Mouse (Mus musculus) forebrain, postnatal 0 days (tissue): ENCODE data around the gene Cldn14. TPM values are rescaled to one million over a fixed set of nuclear protein-coding genes. Genes with fewer than 3 reads are reported as not detected.

Experiments used
- ATAC-seq: fragments of 200-750 bp; cut with Nextera tagmentation; 2 replicates; pipeline ENCODE4 v1.8.0; 2017; ENCODE audit warnings: mild to moderate bottlenecking, moderate library complexity
- DNase-seq: peaks from one replicate; pipeline ENCODE4 v3.0.0-alpha.2; 2015
- H3K27ac ChIP-seq: fragments of 300-500 bp; sonication (generic); 2 replicates; pipeline ENCODE4 v1.5.1; 2014; ENCODE audit warnings: low read depth, mild to moderate bottlenecking, antibody characterized with exemption, low read length, moderate library complexity, mixed read lengths
- H3K27me3 ChIP-seq: fragments of 300-500 bp; sonication (generic); 2 replicates; pipeline ENCODE4 v1.6.1; 2014; ENCODE audit warnings: mild to moderate bottlenecking, low read length, mixed read lengths; ENCODE audit not compliant: insufficient read depth
- H3K36me3 ChIP-seq: fragments of 300-500 bp; sonication (generic); 2 replicates; pipeline ENCODE4 v1.6.1; 2014; ENCODE audit warnings: mild to moderate bottlenecking, moderate library complexity; ENCODE audit not compliant: insufficient read depth
- H3K4me1 ChIP-seq: fragments of 300-500 bp; sonication (generic); 2 replicates; pipeline ENCODE4 v1.6.1; 2014; ENCODE audit warnings: antibody characterized with exemption; ENCODE audit not compliant: insufficient read depth
- H3K4me2 ChIP-seq: fragments of 300-500 bp; sonication (generic); 2 replicates; pipeline ENCODE4 v1.6.1; 2014; ENCODE audit warnings: low read depth, mild to moderate bottlenecking, moderate library complexity
- H3K4me3 ChIP-seq: fragments of 300-500 bp; sonication (generic); 2 replicates; pipeline ENCODE4 v1.5.1; 2014; ENCODE audit warnings: low read depth, low read length, mixed read lengths
- H3K9ac ChIP-seq: fragments of 300-500 bp; sonication (generic); 2 replicates; pipeline ENCODE4 v1.6.1; 2014; ENCODE audit warnings: mild to moderate bottlenecking
- H3K9me3 ChIP-seq: fragments of 300-500 bp; sonication (generic); 2 replicates; pipeline ENCODE4 v1.6.1; 2016; ENCODE audit warnings: low read length
- CTCF ChIP-seq: sonication (generic); IDR thresholded peaks from 2 replicates; pipeline ENCODE4 v1.5.1; 2016; ENCODE audit warnings: antibody characterized with exemption, control low read depth, low read depth
- WGBS: fragments of 180-500 bp; shearing (Covaris S2); extraction: QIAGEN DNeasy Blood & Tissue Kit; methylation state at CpG from one replicate; pipeline ENCODE4 v1.1.7; 2014; 5-methylcytosine and 5-hydroxymethylcytosine counted together
- polyA plus RNA-seq: library from polyadenylated mRNA; unstranded; fragments of >200 nt; fragmentation: Nextera tagmentation; extraction: Ambion mirVana; gene quantifications from 2 replicates; pipeline ENCODE4 v1.2.1, GENCODE M21; 2015
- total RNA-seq: library from RNA; depleted of rRNA; stranded (reverse); fragments of >200 nt; gene quantifications from 2 replicates; pipeline ENCODE4 v1.2.3, GENCODE M21; 2014

Cldn14 gene
- total and polyA plus RNA-seq, 2 experiments from 2014 or later: not detected

GRCm38 (mm10) chr16:93906156-93907014 is 102.3 kb downstream of the Cldn14 start:
- H3K27ac ChIP-seq: peak overlapping the region; percentile 78
- no peak overlapping the region for H3K4me3 ChIP-seq
- peaks cover 6% of the 10 kb centered on the region; the same call in 1 of the 2 replicates for H3K4me1 ChIP-seq
- no peak overlapping the region for H3K9ac ChIP-seq
- H3K9me3 ChIP-seq: no peaks in the 10 kb centered on the region
- no peaks in the 10 kb centered on the region for H3K36me3 ChIP-seq
- no peaks in the 10 kb centered on the region for H3K27me3 ChIP-seq
- DNase-seq: peak; percentile 85
- TF ChIP-seq CTCF: peak; percentile 93
- no peak overlapping the region for H3K4me2 ChIP-seq
- ATAC-seq: peak; percentile 82
- WGBS: 59% methylated on average over 11 of the region's 11 CpGs

- Histone ChIP-seq H3K9ac (no peak overlapping the region), H3K9me3 (no peaks in the 10 kb centered on the region), H3K36me3 (peaks cover 4% of the 10 kb centered on the region; the same call in 1 of the 2 replicates), H3K27me3 (no peaks in the 10 kb centered on the region), H3K4me1 (peaks cover 6% of the 10 kb centered on the region; the same call in 1 of the 2 replicates), H3K4me2 (no peak overlapping the region), H3K27ac (no peak overlapping the region), H3K4me3 (no peak overlapping the region)
- no peak for ATAC-seq
- DNase-seq: no peak
- TF ChIP-seq CTCF: peak; percentile 42; the same call in 1 of the 2 replicates
- WGBS: 67% methylated on average over 6 of the region's 6 CpGs
These were observed 105.6 kb downstream of the Cldn14 start for GRCm38 (mm10) chr16:93903027-93903426.

- TF ChIP-seq CTCF: no peak
These were observed 115.4 kb downstream of the Cldn14 start for GRCm38 (mm10) chr16:93893285-93893684.

GRCm38 (mm10) chr16:93890948-93891604 is 117.6 kb downstream of the Cldn14 start:
- no peak overlapping the region for H3K4me2 ChIP-seq

More at GRCm38 (mm10) chr16:93893285-93893684, 115.4 kb downstream of the Cldn14 start:
- no peak overlapping the region for H3K4me3 ChIP-seq
- H3K9ac ChIP-seq: no peak overlapping the region
- no peak overlapping the region for H3K4me2 ChIP-seq
- WGBS: 80% methylated on average over 5 of the region's 5 CpGs
- H3K27ac ChIP-seq: no peak overlapping the region
- ATAC-seq (peak; percentile 34; the same call in 1 of the 2 replicates), DNase-seq (no peak)
- no peaks in the 10 kb centered on the region for H3K27me3 ChIP-seq
- peaks cover 3% of the 10 kb centered on the region; the same call in 1 of the 2 replicates for H3K36me3 ChIP-seq
- H3K4me1 ChIP-seq: no peaks in the 10 kb centered on the region
- no peaks in the 10 kb centered on the region for H3K9me3 ChIP-seq

GRCm38 (mm10) chr16:93888481-93888880 is 120.2 kb downstream of the Cldn14 start:
- H3K9me3 ChIP-seq: no peaks in the 10 kb centered on the region
- DNase-seq (no peak), ATAC-seq (no peak)
- H3K27me3 ChIP-seq: no peaks in the 10 kb centered on the region
- no peak overlapping the region for H3K4me3 ChIP-seq
- H3K4me1 ChIP-seq: no peaks in the 10 kb centered on the region
- H3K9ac ChIP-seq: no peak overlapping the region
- H3K27ac ChIP-seq: no peak overlapping the region
- H3K4me2 ChIP-seq: no peak overlapping the region
- WGBS: 94% methylated on average over 6 of the region's 6 CpGs
- TF ChIP-seq CTCF: no peak
- H3K36me3 ChIP-seq: peaks cover 3% of the 10 kb centered on the region; the same call in 1 of the 2 replicates

More at GRCm38 (mm10) chr16:93890948-93891604, 117.6 kb downstream of the Cldn14 start:
- DNase-seq (no peak), ATAC-seq (no peak)
- TF ChIP-seq CTCF: no peak
- Histone ChIP-seq H3K27me3 (no peaks in the 10 kb centered on the region), H3K9ac (no peak overlapping the region), H3K27ac (no peak overlapping the region), H3K36me3 (peaks cover 6% of the 10 kb centered on the region; the same call in 1 of the 2 replicates), H3K4me1 (no peaks in the 10 kb centered on the region), H3K4me3 (no peak overlapping the region), H3K9me3 (no peaks in the 10 kb centered on the region)
- WGBS: 92% methylated on average over 12 of the region's 12 CpGs

- Histone ChIP-seq H3K27ac (no peak overlapping the region), H3K9ac (peak overlapping the region; percentile 62), H3K4me1 (no peaks in the 10 kb centered on the region), H3K27me3 (no peaks in the 10 kb centered on the region), H3K9me3 (no peaks in the 10 kb centered on the region), H3K36me3 (0 out of 2 replicates have a peak, but pooled peaks cover 3% of the 10 kb centered on the region), H3K4me3 (peak overlapping the region; percentile 78), H3K4me2 (peak overlapping the region; percentile 96)
- DNase-seq: no peak
- TF ChIP-seq CTCF: no peak
- 38% methylated on average over 5 of the region's 5 CpGs for WGBS
- ATAC-seq: no peak
These were observed 123.9 kb downstream of the Cldn14 start for GRCm38 (mm10) chr16:93884722-93885113.
